Mouse (Mus musculus) myocyte (in vitro differentiated cells): Measurements from ENCODE around the gene Rrp8.

Experiments used
- CEBPB ChIP-seq: IDR thresholded peaks from 2 replicates; pipeline ENCODE4 v1.6.1; 2011; ENCODE audit warnings: mild to moderate bottlenecking, moderate library complexity; ENCODE audit not compliant: poor library complexity, insufficient read depth, severe bottlenecking
- E2F4 ChIP-seq: IDR thresholded peaks from one replicate; pipeline ENCODE4 v1.6.1; 2011; ENCODE audit warnings: mild to moderate bottlenecking, control low read depth, moderate library complexity; ENCODE audit not compliant: insufficient read depth
- MAX ChIP-seq: IDR thresholded peaks from one replicate; pipeline ENCODE4 v1.6.1; 2011; ENCODE audit warnings: low read depth, mild to moderate bottlenecking, control low read depth
- MYOG ChIP-seq, 3 experiments: IDR thresholded peaks; one replicate each; pipeline ENCODE4 v1.6.1; 2011; ENCODE audit warnings: control low read depth in 2 of 3, low read depth in 2 of 3, mild to moderate bottlenecking in 2 of 3; ENCODE audit not compliant: insufficient read length in 2 of 3, control insufficient read depth in 1 of 3, insufficient read depth in 1 of 3
- POLR2A ChIP-seq: IDR thresholded peaks from one replicate; pipeline ENCODE4 v1.6.1; 2011; ENCODE audit warnings: low read depth, mild to moderate bottlenecking, control low read depth, moderate library complexity; ENCODE audit not compliant: insufficient read length
- POLR2AphosphoS2 ChIP-seq: IDR thresholded peaks from one replicate; pipeline ENCODE4 v1.6.1; 2011; ENCODE audit warnings: low read depth, control low read depth; ENCODE audit not compliant: insufficient read length
- SRF ChIP-seq: IDR thresholded peaks from one replicate; pipeline ENCODE4 v1.6.1; 2011; ENCODE audit warnings: low read depth; ENCODE audit not compliant: control insufficient read depth, insufficient read length
- USF1 ChIP-seq: IDR thresholded peaks from one replicate; pipeline ENCODE4 v1.6.1; 2011; ENCODE audit warnings: low read depth, mild to moderate bottlenecking, control low read depth, moderate library complexity

- TF ChIP-seq POLR2A, result no peak
- TF ChIP-seq POLR2AphosphoS2, result no peak
- no peak for TF ChIP-seq SRF
- TF ChIP-seq USF1, result no peak
- no peak for TF ChIP-seq E2F4
- TF ChIP-seq MAX, result no peak
- no peak for TF ChIP-seq MYOG (IDR thresholded peaks at IDR 0.05; ENCODE audit: control insufficient read depth in 1 of 3, insufficient read depth in 1 of 3, insufficient read length in 2 of 3, low read depth in 2 of 3)
- no peak for TF ChIP-seq CEBPB
These were observed 10.8 kb downstream of the Rrp8 start for GRCm38 (mm10) chr7:105726144-105726979.
